Mouse (Mus musculus): ENCODE results near the gene Susd4. TPM values are rescaled to one million over a fixed set of nuclear protein-coding genes. Genes with fewer than 3 reads are reported as not detected.

Gene Susd4
- polyA plus RNA-seq, 1 experiment: 4.3 TPM

GRCm38 (mm10) chr1:182927878-182928851 is 164.5 kb downstream of the Susd4 start:
- H3K36me3 ChIP-seq (ENCODE audit: control insufficient read depth, insufficient read depth, low read length): no peaks in the 10 kb centered on the region
- 6% methylated on average over 19 of the region's 19 CpGs for WGBS
- TF ChIP-seq POLR2A (IDR thresholded peaks at IDR 0.05; ENCODE audit: control insufficient read depth, extremely low read depth, insufficient read depth, low read length, poor library complexity) (no peak), CTCF (IDR thresholded peaks at IDR 0.05; ENCODE audit: borderline replicate concordance, control insufficient read depth, extremely low read depth, insufficient read depth, low read length, poor library complexity) (no peak)
- H3K27me3 ChIP-seq (ENCODE audit: control insufficient read depth, insufficient read depth, low read length): no peaks in the 10 kb centered on the region; the same call in 1 of the 2 replicates
- no peak overlapping the region for H3K27ac ChIP-seq (ENCODE audit: control insufficient read depth, insufficient read depth, low read length)
- DNase-seq: no peak
- H3K4me3 ChIP-seq (ENCODE audit: control insufficient read depth, insufficient read depth, low read length): no peak overlapping the region
- no peaks in the 10 kb centered on the region for H3K4me1 ChIP-seq (replicated peaks; ENCODE audit: control insufficient read depth, insufficient read depth, low read length)

GRCm38 (mm10) chr1:182935469-182935868 is 171.8 kb downstream of the Susd4 start:
- Histone ChIP-seq H3K4me1 (replicated peaks; ENCODE audit: control insufficient read depth, insufficient read depth, low read length) (no peaks in the 10 kb centered on the region), H3K36me3 (ENCODE audit: control insufficient read depth, insufficient read depth, low read length) (no peaks in the 10 kb centered on the region), H3K4me3 (ENCODE audit: control insufficient read depth, insufficient read depth, low read length) (no peak overlapping the region), H3K27ac (ENCODE audit: control insufficient read depth, insufficient read depth, low read length) (no peak overlapping the region), H3K27me3 (ENCODE audit: control insufficient read depth, insufficient read depth, low read length) (no peaks in the 10 kb centered on the region)
- 32% methylated on average over 6 of the region's 6 CpGs for whole genome bisulfite sequencing
- TF ChIP-seq CTCF (IDR thresholded peaks at IDR 0.05; ENCODE audit: borderline replicate concordance, control insufficient read depth, extremely low read depth, insufficient read depth, low read length, poor library complexity) (no peak), POLR2A (IDR thresholded peaks at IDR 0.05; ENCODE audit: control insufficient read depth, extremely low read depth, insufficient read depth, low read length, poor library complexity) (no peak)
- no peak for DNase-seq

- DNase-seq: no peak
- no peak for TF ChIP-seq POLR2A (IDR thresholded peaks at IDR 0.05; ENCODE audit: control insufficient read depth, extremely low read depth, insufficient read depth, low read length, poor library complexity)
- no peak for TF ChIP-seq CTCF (IDR thresholded peaks at IDR 0.05; ENCODE audit: borderline replicate concordance, control insufficient read depth, extremely low read depth, insufficient read depth, low read length, poor library complexity)
- H3K27me3 ChIP-seq (ENCODE audit: control insufficient read depth, insufficient read depth, low read length): no peaks in the 10 kb centered on the region
- no peak overlapping the region for H3K27ac ChIP-seq (ENCODE audit: control insufficient read depth, insufficient read depth, low read length)
- no peaks in the 10 kb centered on the region for H3K36me3 ChIP-seq (ENCODE audit: control insufficient read depth, insufficient read depth, low read length)
- no peak overlapping the region for H3K4me3 ChIP-seq (ENCODE audit: control insufficient read depth, insufficient read depth, low read length)
- H3K4me1 ChIP-seq (replicated peaks; ENCODE audit: control insufficient read depth, insufficient read depth, low read length): no peaks in the 10 kb centered on the region
- 52% methylated on average over 10 of the region's 10 CpGs for WGBS
Measured at GRCm38 (mm10) chr1:182937486-182938120, 173.9 kb downstream of the Susd4 start.

GRCm38 (mm10) chr1:182941921-182942320 is 178.3 kb downstream of the Susd4 start:
- no peaks in the 10 kb centered on the region for H3K27me3 ChIP-seq (ENCODE audit: control insufficient read depth, insufficient read depth, low read length)
- no peak for DNase-seq
- no peaks in the 10 kb centered on the region for H3K36me3 ChIP-seq (ENCODE audit: control insufficient read depth, insufficient read depth, low read length)
- H3K4me3 ChIP-seq (ENCODE audit: control insufficient read depth, insufficient read depth, low read length): no peak overlapping the region
- no peak for TF ChIP-seq POLR2A (IDR thresholded peaks at IDR 0.05; ENCODE audit: control insufficient read depth, extremely low read depth, insufficient read depth, low read length, poor library complexity)
- no peak for TF ChIP-seq CTCF (IDR thresholded peaks at IDR 0.05; ENCODE audit: borderline replicate concordance, control insufficient read depth, extremely low read depth, insufficient read depth, low read length, poor library complexity)
- H3K4me1 ChIP-seq (replicated peaks; ENCODE audit: control insufficient read depth, insufficient read depth, low read length): no peaks in the 10 kb centered on the region
- no peak overlapping the region for H3K27ac ChIP-seq (ENCODE audit: control insufficient read depth, insufficient read depth, low read length)
- WGBS: 93% methylated on average over 2 of the region's 2 CpGs

GRCm38 (mm10) chr1:182943911-182944310 is 180.3 kb downstream of the Susd4 start:
- no peaks in the 10 kb centered on the region for H3K4me1 ChIP-seq (replicated peaks; ENCODE audit: control insufficient read depth, insufficient read depth, low read length)
- no peaks in the 10 kb centered on the region for H3K27me3 ChIP-seq (ENCODE audit: control insufficient read depth, insufficient read depth, low read length)
- no peak overlapping the region for H3K27ac ChIP-seq (ENCODE audit: control insufficient read depth, insufficient read depth, low read length)
- TF ChIP-seq CTCF (IDR thresholded peaks at IDR 0.05; ENCODE audit: borderline replicate concordance, control insufficient read depth, extremely low read depth, insufficient read depth, low read length, poor library complexity) (no peak), POLR2A (IDR thresholded peaks at IDR 0.05; ENCODE audit: control insufficient read depth, extremely low read depth, insufficient read depth, low read length, poor library complexity) (no peak)
- no peak for DNase-seq
- H3K36me3 ChIP-seq (ENCODE audit: control insufficient read depth, insufficient read depth, low read length): no peaks in the 10 kb centered on the region
- H3K4me3 ChIP-seq (ENCODE audit: control insufficient read depth, insufficient read depth, low read length): no peak overlapping the region
- WGBS: 94% methylated on average over 3 of the region's 3 CpGs

- no peak for TF ChIP-seq CTCF (IDR thresholded peaks at IDR 0.05; ENCODE audit: borderline replicate concordance, control insufficient read depth, extremely low read depth, insufficient read depth, low read length, poor library complexity)
- TF ChIP-seq POLR2A (IDR thresholded peaks at IDR 0.05; ENCODE audit: control insufficient read depth, extremely low read depth, insufficient read depth, low read length, poor library complexity): no peak
- WGBS: 72% methylated on average over 5 of the region's 5 CpGs
- no peaks in the 10 kb centered on the region for H3K36me3 ChIP-seq (ENCODE audit: control insufficient read depth, insufficient read depth, low read length)
- no peak overlapping the region for H3K27ac ChIP-seq (ENCODE audit: control insufficient read depth, insufficient read depth, low read length)
- H3K27me3 ChIP-seq (ENCODE audit: control insufficient read depth, insufficient read depth, low read length): no peaks in the 10 kb centered on the region
- no peak for DNase-seq
- H3K4me3 ChIP-seq (ENCODE audit: control insufficient read depth, insufficient read depth, low read length): no peak overlapping the region
- no peaks in the 10 kb centered on the region for H3K4me1 ChIP-seq (replicated peaks; ENCODE audit: control insufficient read depth, insufficient read depth, low read length)
Measured at GRCm38 (mm10) chr1:182944638-182945037, 181.0 kb downstream of the Susd4 start.

All from thymus, adult 2 months (tissue).